Mouse (Mus musculus) fat pad, adult 2 months (tissue): Measurements from ENCODE around the gene Gpr62.

Experiments used
- DNase-seq: peaks from one replicate; pipeline ENCODE4 v3.0.0-alpha.2; 2011; ENCODE audit warnings: low read depth, low spot score; ENCODE audit errors: extremely low read depth

Gpr62 gene

GRCm38 (mm10) chr9:106456325-106457162, 9.2 kb downstream of the Gpr62 start:
- no peak for DNase-seq

DNA sequence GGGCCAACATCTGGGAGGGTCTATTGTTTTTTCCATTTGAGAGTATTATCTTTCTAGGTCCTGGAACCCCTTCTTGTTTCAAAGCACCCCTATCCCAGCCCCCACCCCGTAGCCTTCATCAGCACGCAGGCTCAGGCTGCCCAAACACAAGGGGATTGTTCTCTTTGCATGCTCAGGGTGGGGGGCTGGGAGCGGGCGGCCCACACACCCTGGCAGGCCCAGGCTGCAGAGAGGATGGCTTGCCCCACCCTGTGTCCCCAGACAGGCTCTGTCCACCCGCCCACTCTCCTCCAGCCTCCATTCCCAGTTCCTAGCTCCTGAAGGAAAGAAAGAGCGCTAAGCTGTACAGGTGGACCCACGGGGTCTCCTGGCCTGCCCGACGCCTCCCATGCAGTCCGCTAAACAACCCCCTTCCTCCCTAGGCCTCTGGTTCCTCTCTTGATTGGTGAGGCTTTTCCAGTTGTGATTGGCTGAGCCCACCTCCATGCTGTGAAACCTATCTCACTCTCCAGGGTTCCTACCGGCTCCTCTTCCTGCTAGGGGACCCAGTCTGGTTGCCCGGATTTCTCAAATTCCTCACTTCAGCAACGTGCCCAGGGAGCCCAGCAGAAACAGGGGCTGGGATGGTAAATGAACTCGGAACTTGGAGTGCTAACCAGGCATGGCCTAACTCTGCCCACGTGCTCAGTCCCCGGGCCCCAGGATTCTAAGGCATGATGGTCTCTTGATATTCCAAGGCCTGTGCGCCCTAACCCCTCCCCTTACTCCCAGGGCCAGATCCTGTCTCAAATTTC, 10.7 kb downstream of the Gpr62 start:
- no peak for DNase-seq

GRCm38 (mm10) chr9:106454071-106454761, 11.5 kb downstream of the Gpr62 start:
- no peak for DNase-seq

DNA sequence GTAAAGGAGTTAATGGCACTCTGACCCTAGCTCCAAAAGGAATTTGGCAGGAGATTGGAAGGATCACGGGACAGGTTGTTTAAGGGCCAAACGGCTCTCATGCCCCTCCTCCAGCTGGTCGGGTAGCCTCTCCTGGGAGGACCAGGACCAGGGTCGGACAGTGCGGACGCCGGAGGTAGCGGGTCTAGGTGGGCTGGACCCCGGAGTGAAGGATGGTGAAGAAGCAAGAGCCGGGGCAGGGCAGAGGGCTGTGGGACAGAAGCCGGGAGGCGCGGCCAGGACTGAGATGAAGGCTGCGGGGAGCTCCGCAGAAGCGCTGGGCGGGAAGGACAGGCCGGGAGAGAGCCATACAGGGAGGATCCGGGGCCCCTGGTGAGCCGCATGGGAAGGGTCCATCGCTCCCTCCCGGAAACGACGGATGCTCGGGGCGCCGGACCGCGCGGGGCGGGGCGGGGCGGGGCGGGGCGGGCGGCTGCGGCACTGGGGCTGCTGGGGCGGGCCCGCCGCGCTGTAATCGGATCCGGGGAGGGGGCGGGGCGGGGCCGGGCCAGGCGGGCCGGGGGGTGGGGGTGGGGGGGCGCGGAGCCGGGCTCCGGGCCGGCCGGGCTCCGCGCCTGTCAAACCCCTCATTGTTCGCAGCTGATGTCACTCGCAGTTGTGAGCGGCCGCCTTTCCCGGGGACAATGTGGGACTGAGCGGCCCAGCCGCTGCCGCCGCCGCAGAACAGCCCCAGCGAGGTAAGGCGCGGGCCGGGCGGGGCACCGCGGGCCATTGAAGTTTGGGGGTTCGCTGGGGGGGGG, 12.3 kb downstream of the Gpr62 start, which contains the start of gene Pcbp4:
Gene Pcbp4, plus strand, starts transcription at position 21 of the 800 bp plus-strand sequence.
- no peak for DNase-seq

DNA sequence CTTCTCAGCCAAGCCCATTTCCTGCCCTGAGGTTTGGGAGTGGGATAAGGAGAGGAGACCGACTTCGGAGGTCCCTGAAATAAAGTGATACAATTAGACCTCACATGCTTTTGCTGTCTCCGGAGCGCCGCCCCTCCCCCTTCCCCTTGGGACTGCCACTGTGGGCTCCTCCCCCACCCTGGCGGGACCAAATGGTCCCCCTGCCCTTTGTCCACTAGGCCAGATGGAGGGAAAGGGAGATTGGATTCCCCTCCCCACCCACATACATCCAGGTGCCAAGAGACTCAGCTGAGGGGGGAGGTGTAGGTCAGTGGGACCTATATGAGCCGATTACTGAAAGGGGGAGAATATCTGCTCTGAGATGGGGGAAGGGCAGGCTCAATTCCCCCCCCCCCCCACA, 12.9 kb downstream of the Gpr62 start:
- no peak for DNase-seq

DNA sequence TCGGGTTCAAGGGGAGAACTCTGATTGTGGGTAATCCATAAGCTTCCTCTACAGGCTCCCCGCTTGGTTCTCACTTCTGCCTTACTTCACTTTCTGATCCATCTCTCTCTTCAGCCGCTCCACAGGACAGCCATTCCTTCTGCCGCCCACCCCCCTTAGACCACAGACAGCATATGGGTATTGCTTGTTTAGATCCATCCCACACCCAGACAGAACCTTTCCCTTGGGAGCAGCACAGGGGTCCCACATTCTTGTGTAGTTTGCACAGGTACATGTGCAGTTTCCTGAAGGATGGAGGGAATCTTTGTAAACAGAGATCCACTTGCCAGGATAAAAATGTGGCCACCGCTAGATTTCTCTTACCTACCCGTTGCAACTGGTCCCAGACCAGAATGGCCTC, 13.4 kb downstream of the Gpr62 start:
- no peak for DNase-seq

GRCm38 (mm10) chr9:106451899-106452298, 13.8 kb downstream of the Gpr62 start:
- DNase-seq: no peak

- no peak for DNase-seq
These were observed 14.4 kb downstream of the Gpr62 start for GRCm38 (mm10) chr9:106451298-106451697.

DNA sequence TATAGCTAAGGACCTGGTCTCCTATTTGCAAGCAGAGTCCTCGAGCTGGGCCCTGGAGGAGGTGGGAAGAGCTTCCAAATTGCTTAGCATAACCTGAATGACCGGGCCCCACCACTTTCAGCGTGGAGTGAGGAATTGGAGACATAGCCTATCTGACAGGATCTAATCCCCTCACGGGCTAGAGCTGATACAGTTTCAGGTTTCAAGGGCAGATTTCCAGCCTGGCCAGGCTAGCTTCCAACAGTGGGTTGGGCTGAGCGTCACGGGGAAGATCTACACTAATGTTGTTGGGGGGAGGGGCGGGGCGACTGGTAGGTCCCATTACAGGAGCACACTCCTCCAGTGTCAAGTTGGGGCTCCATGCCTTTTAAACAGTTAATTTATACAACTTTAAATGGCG, 15.1 kb downstream of the Gpr62 start:
- no peak for DNase-seq

GRCm38 (mm10) chr9:106449947-106450346, 15.8 kb downstream of the Gpr62 start:
- no peak for DNase-seq

- DNase-seq: no peak
These were observed 17.2 kb downstream of the Gpr62 start for GRCm38 (mm10) chr9:106448498-106449031.

- DNase-seq: peak; percentile 34
These were observed 17.8 kb downstream of the Gpr62 start for GRCm38 (mm10) chr9:106447951-106448350.

- DNase-seq: peak; percentile 36
These were observed 18.4 kb downstream of the Gpr62 start, which contains the start of the genes Abhd14b and Abhd14a for GRCm38 (mm10) chr9:106447348-106447747. TSS of gene Abhd14b (plus strand) at chr9:106447459. TSS of gene Abhd14a (minus strand) at chr9:106447678.

DNA sequence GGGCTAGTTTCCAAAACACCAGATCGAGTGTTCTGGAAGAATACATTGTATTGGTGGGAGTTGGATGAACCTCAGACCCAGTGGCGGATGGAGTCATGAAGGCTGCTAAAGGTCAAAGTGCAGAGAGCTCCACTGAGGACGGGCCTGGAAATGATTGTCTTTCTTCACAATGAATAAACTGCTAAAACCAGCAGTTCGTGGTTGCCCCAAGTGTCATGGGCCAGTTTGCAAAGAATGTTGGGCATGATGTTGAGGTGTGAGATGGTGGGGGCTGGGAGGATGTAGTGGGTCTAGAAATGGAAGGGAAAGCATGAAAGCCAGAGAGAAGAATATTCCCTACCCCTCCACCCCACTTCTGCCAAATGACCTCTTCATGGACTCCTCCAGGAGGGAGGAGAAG, 20.9 kb downstream of the Gpr62 start:
- DNase-seq: no peak

DNA sequence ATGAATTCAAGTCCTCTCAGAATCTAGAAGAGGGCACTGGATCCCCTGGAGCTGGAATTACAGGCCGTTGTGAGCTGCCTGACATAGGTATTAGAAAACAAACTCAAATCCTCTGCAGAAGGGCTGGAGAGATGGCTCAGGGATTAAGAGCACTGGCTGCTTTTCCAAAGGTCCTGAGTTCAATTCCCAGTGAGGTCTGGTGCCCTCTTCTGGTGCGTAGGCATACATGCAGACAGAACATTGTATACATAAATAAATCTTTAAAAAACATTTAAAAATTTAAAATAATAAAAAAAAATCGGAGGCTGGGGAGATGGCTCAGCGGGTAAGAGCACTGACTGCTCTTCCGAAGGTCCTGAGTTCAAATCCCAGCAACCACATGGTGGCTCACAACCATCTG, 23.1 kb downstream of the Gpr62 start:
- no peak for DNase-seq

- DNase-seq: no peak
These were observed 29.2 kb downstream of the Gpr62 start for GRCm38 (mm10) chr9:106436566-106436965.

- no peak for DNase-seq
These were observed 32.3 kb downstream of the Gpr62 start for GRCm38 (mm10) chr9:106433389-106433788.

DNA sequence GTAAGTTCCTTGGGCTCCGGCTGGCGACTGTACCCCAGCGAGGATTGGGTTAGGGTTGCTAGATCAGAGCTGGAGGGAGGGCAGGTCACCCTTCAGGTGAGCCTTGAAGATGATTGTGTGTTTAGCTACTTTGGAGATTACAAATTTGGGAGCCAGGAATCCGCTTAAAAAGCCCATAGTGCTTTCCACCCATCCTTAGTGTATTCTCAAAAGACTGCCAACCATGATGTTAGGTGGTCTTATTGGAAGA, 35.8 kb downstream of the Gpr62 start:
- DNase-seq: no peak

DNA sequence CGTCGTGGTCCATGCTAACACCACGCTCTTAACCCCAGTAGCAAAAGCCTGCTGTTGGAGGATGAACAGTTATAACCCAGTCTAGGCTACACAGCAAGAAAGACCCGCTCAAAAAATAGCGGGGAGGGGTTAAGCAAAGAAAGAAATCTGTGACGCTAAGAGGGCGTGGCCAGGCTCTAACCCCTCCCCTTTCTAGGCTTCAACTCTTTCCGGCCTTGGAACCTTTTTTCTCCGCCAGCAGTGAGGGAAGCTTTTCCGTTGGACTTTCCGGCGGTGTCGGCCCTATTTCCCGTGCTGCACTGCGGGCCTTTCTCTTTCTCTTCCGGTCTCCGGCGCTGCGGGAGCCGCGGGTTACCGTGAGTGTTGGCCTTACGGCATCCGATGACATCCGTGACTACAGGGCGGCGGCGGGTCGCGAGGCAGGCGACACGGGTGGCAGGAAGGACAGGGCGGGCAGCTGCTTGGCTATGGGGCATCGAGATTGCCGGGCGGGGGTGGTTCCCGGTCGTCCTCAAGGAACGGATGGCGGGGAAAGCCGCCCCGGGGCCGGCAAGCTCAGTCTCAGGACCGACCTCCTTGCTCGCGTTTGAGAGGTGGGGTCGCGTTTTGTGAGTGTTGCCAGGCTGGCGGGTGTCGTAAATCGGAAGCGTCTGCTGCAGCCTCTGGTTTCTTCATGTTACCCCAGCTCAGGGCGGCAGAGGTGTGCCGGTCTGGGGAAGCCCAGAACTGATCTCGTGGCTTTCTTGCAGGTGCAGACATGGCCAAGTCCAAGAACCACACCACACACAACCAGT, 36.3 kb downstream of the Gpr62 start, which contains the start of gene Rpl29:
Gene Rpl29, plus strand, starts transcription at position 234 of the 794 bp plus-strand sequence.
- no peak for DNase-seq
